12 mouse cellular contexts compared by ENCODE assay signal in the genomic region with DNA sequence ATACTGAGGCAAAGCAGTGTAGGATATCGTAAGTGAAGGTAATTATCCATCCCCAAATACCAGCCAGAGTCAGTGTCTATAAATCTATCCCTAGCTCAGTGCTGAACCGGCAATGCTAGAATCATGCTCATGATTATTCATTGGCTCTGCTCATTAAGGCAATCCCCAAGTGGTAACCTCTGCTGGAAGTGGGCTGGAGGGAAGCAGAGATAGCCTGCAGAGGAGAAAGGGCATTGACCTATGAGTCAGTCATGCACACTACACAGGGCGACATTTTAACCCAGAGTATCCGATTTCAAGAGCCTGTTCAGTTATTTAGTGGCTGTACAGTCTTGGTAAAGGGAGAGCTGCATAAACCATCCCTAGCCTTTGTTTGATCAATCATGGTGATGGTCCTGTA.
DNase-seq lines count a peak whose midpoint lies in the region; ATAC-seq lines count a peak whose summit lies in the region.
"Had no signal": no experiment of that assay in that cellular context is flagged by ENCODE, and none has a peak within 500 bp of the region (broad histone marks: within the 10 kb centered on the region; RNA-seq: fewer than 3 reads in every experiment).

No protein-coding gene starts in this region.

- 20% methylated on average over 4 of the region's 4 CpGs for WGBS in hindbrain, embryonic 16.5 days
- WGBS in neural tube, embryonic 12.5 days, result 17% methylated on average over 4 of the region's 4 CpGs
- 51% methylated on average over 4 of the region's 4 CpGs for WGBS in heart, embryonic 12.5 days

- H3K27me3 ChIP-seq in hindbrain, embryonic 16.5 days (replicated peaks; ENCODE audit: control insufficient read depth, insufficient read depth, low read length), result no peaks in the 10 kb centered on the region
- no peaks in the 10 kb centered on the region for H3K27me3 ChIP-seq in neural tube, embryonic 12.5 days (replicated peaks)
- no peaks in the 10 kb centered on the region for H3K27me3 ChIP-seq in heart, embryonic 12.5 days (replicated peaks)

- H3K27ac ChIP-seq in hindbrain, embryonic 16.5 days (ENCODE audit: low read depth, low read length), result no peak overlapping the region
- no peak overlapping the region for H3K27ac ChIP-seq in neural tube, embryonic 12.5 days
- no peak overlapping the region for H3K27ac ChIP-seq in heart, embryonic 12.5 days (ENCODE audit: poor library complexity, severe bottlenecking)
- H3K27ac ChIP-seq: forebrain, embryonic 10.5 days had no signal

- no peak overlapping the region for H3K4me3 ChIP-seq in hindbrain, embryonic 16.5 days (ENCODE audit: low read length)
- H3K4me3 ChIP-seq in neural tube, embryonic 12.5 days, result no peak overlapping the region
- no peak overlapping the region for H3K4me3 ChIP-seq in heart, embryonic 12.5 days
- H3K4me3 ChIP-seq: forebrain, embryonic 10.5 days had no signal

- H3K4me2 ChIP-seq in hindbrain, embryonic 16.5 days (ENCODE audit: low read length), result no peak overlapping the region
- no peak overlapping the region for H3K4me2 ChIP-seq in neural tube, embryonic 12.5 days (replicated peaks)
- H3K4me2 ChIP-seq in heart, embryonic 12.5 days, result no peak overlapping the region

- no peak overlapping the region for H3K9ac ChIP-seq in hindbrain, embryonic 16.5 days (ENCODE audit: low read depth, low read length)
- no peak overlapping the region for H3K9ac ChIP-seq in neural tube, embryonic 12.5 days
- H3K9ac ChIP-seq in heart, embryonic 12.5 days, result no peak overlapping the region

- H3K4me1 ChIP-seq in hindbrain, embryonic 16.5 days (ENCODE audit: control insufficient read depth, insufficient read depth, low read depth, low read length), result no peaks in the 10 kb centered on the region
- peaks cover 10% of the 10 kb centered on the region for H3K4me1 ChIP-seq in neural tube, embryonic 12.5 days
- H3K4me1 ChIP-seq in heart, embryonic 12.5 days (replicated peaks), result no peaks in the 10 kb centered on the region

- no peaks in the 10 kb centered on the region for H3K36me3 ChIP-seq in hindbrain, embryonic 16.5 days (ENCODE audit: control insufficient read depth, insufficient read depth, low read length)
- H3K36me3 ChIP-seq in neural tube, embryonic 12.5 days, result no peaks in the 10 kb centered on the region
- H3K36me3 ChIP-seq in heart, embryonic 12.5 days, result no peaks in the 10 kb centered on the region
- H3K36me3 ChIP-seq: forebrain, embryonic 10.5 days had no signal

- H3K9me3 ChIP-seq in hindbrain, embryonic 16.5 days (ENCODE audit: control insufficient read depth, low read length), result no peaks in the 10 kb centered on the region
- no peaks in the 10 kb centered on the region for H3K9me3 ChIP-seq in neural tube, embryonic 12.5 days
- no peaks in the 10 kb centered on the region for H3K9me3 ChIP-seq in heart, embryonic 12.5 days (replicated peaks)
- H3K9me3 ChIP-seq: forebrain, embryonic 10.5 days had no signal

- ATAC-seq in hindbrain, embryonic 16.5 days, result 0 out of 2 replicates have a peak, but pooled peaks have one; percentile 17
- peak; percentile 76 for ATAC-seq in neural tube, embryonic 12.5 days (ENCODE audit: low FRiP score, low read depth)
- ATAC-seq in heart, embryonic 12.5 days (ENCODE audit: insufficient number of reproducible peaks, low FRiP score), result no peak

- DNase-seq in kidney, adult 9 months, result peak; percentile 4
- DNase-seq in kidney, adult 8-10 months, result no peak
- peak; percentile 42 for DNase-seq in embryo, embryonic 9.5 days (ENCODE audit: extremely low spot score)
- DNase-seq in gastrocnemius, postnatal 25 days, result no peak
- DNase-seq: gastrocnemius, postnatal 10 days; heart, postnatal 10 days; lung, adult 18-20 months; thymus, postnatal 14 days had no signal

Comparison
In these comparisons a context has a peak if more than half of its experiments do, and no peak if none do; other contexts are left out.
1. DNase-seq: peak in kidney, adult 9 months (single experiment) and embryo, embryonic 9.5 days (single experiment); none in kidney, adult 8-10 months (0 of 2) and gastrocnemius, postnatal 25 days (single experiment).